Mouse (Mus musculus): ENCODE data around the gene Acsl1. TPM values are rescaled to one million over a fixed set of nuclear protein-coding genes. Genes with fewer than 3 reads are reported as not detected.

The Acsl1 gene
- polyA plus RNA-seq, 1 experiment from 2014 or later: 15.2 TPM

GRCm38 (mm10) chr8:46551029-46551428, 80.2 kb downstream of the Acsl1 start:
- H3K4me1 ChIP-seq (replicated peaks): peaks cover 12% of the 10 kb centered on the region
- no peaks in the 10 kb centered on the region; the same call in 1 of the 2 replicates for H3K36me3 ChIP-seq
- H3K9ac ChIP-seq: no peak overlapping the region
- peak overlapping the region; percentile 68 for H3K4me3 ChIP-seq
- H3K4me2 ChIP-seq: peak overlapping the region; percentile 77
- H3K27me3 ChIP-seq: no peaks in the 10 kb centered on the region
- no peaks in the 10 kb centered on the region for H3K9me3 ChIP-seq
- WGBS: 49% methylated on average over 4 of the region's 4 CpGs
- ATAC-seq (ENCODE audit: low FRiP score): no peak
- no peak overlapping the region for H3K27ac ChIP-seq

- Histone ChIP-seq H3K27ac (peak within 1 kb of the TSS; percentile 86), H3K9ac (peak within 1 kb of the TSS; percentile 71), H3K4me1 (replicated peaks) (peaks cover 12% of the 10 kb centered on the region), H3K9me3 (no peaks in the 10 kb centered on the region), H3K4me2 (peak within 1 kb of the TSS; percentile 77), H3K4me3 (peak within 1 kb of the TSS; percentile 68), H3K27me3 (no peaks in the 10 kb centered on the region), H3K36me3 (no peaks in the 10 kb centered on the region; the same call in none of the 2 replicates)
- WGBS: under 1% methylated on average over 50 of the region's 50 CpGs
- ATAC-seq (ENCODE audit: low FRiP score): peak; percentile 100
Observed at GRCm38 (mm10) chr8:46551615-46552440, 81.0 kb downstream of the Acsl1 start, which contains the start of gene Cenpu. Gene Cenpu, plus strand, starts transcription at chr8:46552028.

- Histone ChIP-seq H3K27ac (no peak overlapping the region), H3K9ac (peak overlapping the region; percentile 70), H3K27me3 (no peaks in the 10 kb centered on the region), H3K4me3 (peak overlapping the region; percentile 68), H3K4me1 (replicated peaks) (peaks cover 12% of the 10 kb centered on the region), H3K4me2 (peak overlapping the region; percentile 77), H3K9me3 (no peaks in the 10 kb centered on the region), H3K36me3 (no peaks in the 10 kb centered on the region; the same call in none of the 2 replicates)
- no peak for ATAC-seq (ENCODE audit: low FRiP score)
- WGBS: 1% methylated on average over 10 of the region's 10 CpGs
Observed at GRCm38 (mm10) chr8:46552441-46552765, 81.6 kb downstream of the Acsl1 start.

GRCm38 (mm10) chr8:46559428-46559827, 88.6 kb downstream of the Acsl1 start:
- no peak overlapping the region for H3K4me2 ChIP-seq
- no peaks in the 10 kb centered on the region for H3K9me3 ChIP-seq
- no peak overlapping the region for H3K4me3 ChIP-seq
- H3K4me1 ChIP-seq (replicated peaks): no peaks in the 10 kb centered on the region
- H3K27ac ChIP-seq: no peak overlapping the region
- no peak for ATAC-seq (ENCODE audit: low FRiP score)
- H3K9ac ChIP-seq: no peak overlapping the region
- H3K36me3 ChIP-seq: peaks cover 21% of the 10 kb centered on the region
- no peaks in the 10 kb centered on the region for H3K27me3 ChIP-seq
- WGBS: 82% methylated on average over 6 of the region's 6 CpGs

GRCm38 (mm10) chr8:46562333-46562732, 91.5 kb downstream of the Acsl1 start:
- no peaks in the 10 kb centered on the region for H3K27me3 ChIP-seq
- no peaks in the 10 kb centered on the region for H3K9me3 ChIP-seq
- no peaks in the 10 kb centered on the region for H3K4me1 ChIP-seq (replicated peaks)
- H3K4me3 ChIP-seq: no peak overlapping the region
- no peak overlapping the region for H3K4me2 ChIP-seq
- 91% methylated on average over 16 of the region's 16 CpGs for WGBS
- H3K9ac ChIP-seq: no peak overlapping the region
- peaks cover 21% of the 10 kb centered on the region for H3K36me3 ChIP-seq
- H3K27ac ChIP-seq: no peak overlapping the region
- no peak for ATAC-seq (ENCODE audit: low FRiP score)

GRCm38 (mm10) chr8:46566914-46567529, 96.2 kb downstream of the Acsl1 start:
- H3K4me1 ChIP-seq (replicated peaks): no peaks in the 10 kb centered on the region
- no peak overlapping the region for H3K4me2 ChIP-seq
- 70% methylated on average over 7 of the region's 7 CpGs for WGBS
- no peak overlapping the region for H3K9ac ChIP-seq
- H3K4me3 ChIP-seq: no peak overlapping the region
- H3K36me3 ChIP-seq: peaks cover 10% of the 10 kb centered on the region
- H3K9me3 ChIP-seq: no peaks in the 10 kb centered on the region
- H3K27ac ChIP-seq: no peak overlapping the region
- no peak for ATAC-seq (ENCODE audit: low FRiP score)
- no peaks in the 10 kb centered on the region for H3K27me3 ChIP-seq

- no peak overlapping the region for H3K9ac ChIP-seq
- H3K4me1 ChIP-seq (replicated peaks): no peaks in the 10 kb centered on the region
- WGBS: 90% methylated on average over 8 of the region's 8 CpGs
- no peaks in the 10 kb centered on the region for H3K27me3 ChIP-seq
- no peak overlapping the region for H3K27ac ChIP-seq
- peaks cover 4% of the 10 kb centered on the region; the same call in 1 of the 2 replicates for H3K36me3 ChIP-seq
- ATAC-seq (ENCODE audit: low FRiP score): no peak
- no peak overlapping the region for H3K4me3 ChIP-seq
- no peaks in the 10 kb centered on the region for H3K9me3 ChIP-seq
- no peak overlapping the region for H3K4me2 ChIP-seq
Observed at GRCm38 (mm10) chr8:46567946-46568345, 97.1 kb downstream of the Acsl1 start.

- 93% methylated on average over 2 of the region's 2 CpGs for WGBS
- peaks cover 9% of the 10 kb centered on the region; the same call in 1 of the 2 replicates for H3K36me3 ChIP-seq
- H3K4me1 ChIP-seq (replicated peaks): no peaks in the 10 kb centered on the region
- H3K4me3 ChIP-seq: no peak overlapping the region
- no peak overlapping the region for H3K27ac ChIP-seq
- H3K4me2 ChIP-seq: no peak overlapping the region
- no peak overlapping the region for H3K9ac ChIP-seq
- H3K27me3 ChIP-seq: no peaks in the 10 kb centered on the region
- ATAC-seq (ENCODE audit: low FRiP score): no peak
- H3K9me3 ChIP-seq: no peaks in the 10 kb centered on the region
Observed at GRCm38 (mm10) chr8:46568942-46569341, 98.1 kb downstream of the Acsl1 start.

GRCm38 (mm10) chr8:46569659-46570441, 99.0 kb downstream of the Acsl1 start:
- no peak overlapping the region for H3K4me3 ChIP-seq
- H3K4me2 ChIP-seq: no peak overlapping the region
- no peak for ATAC-seq (ENCODE audit: low FRiP score)
- 92% methylated on average over 19 of the region's 19 CpGs for WGBS
- H3K36me3 ChIP-seq: peaks cover 9% of the 10 kb centered on the region; the same call in 1 of the 2 replicates
- H3K27ac ChIP-seq: no peak overlapping the region
- H3K9me3 ChIP-seq: no peaks in the 10 kb centered on the region
- H3K4me1 ChIP-seq (replicated peaks): no peaks in the 10 kb centered on the region
- no peaks in the 10 kb centered on the region for H3K27me3 ChIP-seq
- no peak overlapping the region for H3K9ac ChIP-seq

GRCm38 (mm10) chr8:46570673-46571072, 99.8 kb downstream of the Acsl1 start:
- H3K36me3 ChIP-seq: peaks cover 11% of the 10 kb centered on the region
- H3K27me3 ChIP-seq: no peaks in the 10 kb centered on the region
- no peak overlapping the region for H3K4me2 ChIP-seq
- H3K27ac ChIP-seq: no peak overlapping the region
- no peak overlapping the region for H3K4me3 ChIP-seq
- no peak for ATAC-seq (ENCODE audit: low FRiP score)
- H3K9me3 ChIP-seq: no peaks in the 10 kb centered on the region
- H3K9ac ChIP-seq: no peak overlapping the region
- no peaks in the 10 kb centered on the region for H3K4me1 ChIP-seq (replicated peaks)
- 95% methylated on average over 9 of the region's 14 CpGs for WGBS

GRCm38 (mm10) chr8:46573446-46573845, 102.6 kb downstream of the Acsl1 start:
- WGBS: 84% methylated on average over 2 of the region's 2 CpGs
- Histone ChIP-seq H3K9me3 (no peaks in the 10 kb centered on the region), H3K27ac (no peak overlapping the region), H3K27me3 (no peaks in the 10 kb centered on the region), H3K4me2 (no peak overlapping the region), H3K4me1 (replicated peaks) (no peaks in the 10 kb centered on the region), H3K9ac (no peak overlapping the region), H3K4me3 (no peak overlapping the region), H3K36me3 (peaks cover 33% of the 10 kb centered on the region)
- no peak for ATAC-seq (ENCODE audit: low FRiP score)

- ATAC-seq (ENCODE audit: low FRiP score): no peak
- 85% methylated on average over 2 of the region's 2 CpGs for WGBS
- H3K4me2 ChIP-seq: no peak overlapping the region
- H3K4me3 ChIP-seq: no peak overlapping the region
- no peaks in the 10 kb centered on the region for H3K9me3 ChIP-seq
- H3K27ac ChIP-seq: no peak overlapping the region
- peaks cover 39% of the 10 kb centered on the region for H3K36me3 ChIP-seq
- H3K27me3 ChIP-seq: no peaks in the 10 kb centered on the region
- H3K4me1 ChIP-seq (replicated peaks): no peaks in the 10 kb centered on the region
- no peak overlapping the region for H3K9ac ChIP-seq
Observed at GRCm38 (mm10) chr8:46573964-46574363, 103.1 kb downstream of the Acsl1 start.
